Mouse (Mus musculus): Measurements from ENCODE around the gene Fv1.

Gene Fv1

GRCm38 (mm10) chr4:147884138-147884537, 15.4 kb downstream of the Fv1 start:
- in situ Hi-C loops (cut with MboI, MseI) = no loop called here

- in situ Hi-C loops (cut with MboI, MseI) = no loop called here
Observed at GRCm38 (mm10) chr4:147886158-147886557, 17.4 kb downstream of the Fv1 start.

GRCm38 (mm10) chr4:147887277-147887676, 18.5 kb downstream of the Fv1 start:
- in situ Hi-C loops (cut with MboI, MseI) = no loop called here

- in situ Hi-C loops (cut with MboI, MseI) = no loop called here
Observed at GRCm38 (mm10) chr4:147888237-147888636, 19.5 kb downstream of the Fv1 start.

GRCm38 (mm10) chr4:147890341-147890740, 21.6 kb downstream of the Fv1 start:
- in situ Hi-C loops (cut with MboI, MseI) = no loop called here

GRCm38 (mm10) chr4:147895815-147896330, 27.1 kb downstream of the Fv1 start:
- in situ Hi-C loops (cut with MboI, MseI) = no loop called here

- in situ Hi-C loops (cut with MboI, MseI) = no loop called here
Observed at GRCm38 (mm10) chr4:147896411-147896810, 27.6 kb downstream of the Fv1 start.

GRCm38 (mm10) chr4:147897348-147897747, 28.6 kb downstream of the Fv1 start:
- in situ Hi-C loops (cut with MboI, MseI) = no loop called here

GRCm38 (mm10) chr4:147900452-147900851, 31.7 kb downstream of the Fv1 start:
- in situ Hi-C loops (cut with MboI, MseI) = no loop called here

- in situ Hi-C loops (cut with MboI, MseI) = no loop called here
Observed at GRCm38 (mm10) chr4:147902906-147903500, 34.2 kb downstream of the Fv1 start.

GRCm38 (mm10) chr4:147903601-147904000, 34.8 kb downstream of the Fv1 start:
- in situ Hi-C loops (cut with MboI, MseI) = no loop called here

GRCm38 (mm10) chr4:147904313-147905089, 35.7 kb downstream of the Fv1 start, which contains the start of gene Mfn2:
Gene Mfn2, minus strand, starts transcription at chr4:147904704.
- in situ Hi-C loops (cut with MboI, MseI) = no loop called here

- in situ Hi-C loops (cut with MboI, MseI) = no loop called here
Observed at GRCm38 (mm10) chr4:147905090-147905659, 36.4 kb downstream of the Fv1 start.

- in situ Hi-C loops (cut with MboI, MseI) = no loop called here
Observed at GRCm38 (mm10) chr4:147906230-147906629, 37.5 kb downstream of the Fv1 start.

GRCm38 (mm10) chr4:147909486-147909885, 40.7 kb downstream of the Fv1 start:
- in situ Hi-C loops (cut with MboI, MseI) = no loop called here

GRCm38 (mm10) chr4:147918459-147919121, 49.8 kb downstream of the Fv1 start:
- in situ Hi-C loops (cut with MboI, MseI) = no loop called here

All from T-helper 1 cell (primary cell).